9 mouse cellular contexts compared by ENCODE assay signal in the genomic region with DNA sequence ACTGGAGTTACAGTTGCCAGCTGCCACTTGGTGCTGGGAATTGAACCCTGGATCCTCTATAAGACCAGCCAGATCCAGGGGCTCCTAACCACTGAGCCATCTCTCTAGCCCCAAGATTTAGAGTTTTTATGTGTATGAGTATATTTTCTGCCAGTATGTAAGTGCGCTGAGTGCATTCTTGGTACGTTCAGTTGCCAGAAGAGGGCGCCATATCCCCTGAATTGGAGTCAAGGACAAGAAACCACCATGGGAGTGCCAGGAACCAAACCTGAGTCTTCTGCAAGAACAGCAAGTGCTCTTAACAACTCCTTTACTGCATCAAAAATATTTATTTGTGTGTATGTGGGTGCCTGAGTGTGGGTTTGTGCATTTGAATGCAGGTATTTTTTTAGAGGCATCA. TPM values are rescaled to one million over a fixed set of nuclear protein-coding genes. Genes with fewer than 3 reads are reported as not detected.
DNase-seq lines count a peak whose midpoint lies in the region; ATAC-seq and TF ChIP-seq lines count a peak whose summit lies in the region.
"Had no signal": no experiment of that assay in that cellular context is flagged by ENCODE, and none has a peak within 500 bp of the region (broad histone marks: within the 10 kb centered on the region; RNA-seq: fewer than 3 reads in every experiment).

No protein-coding gene starts in this region.

- no peak overlapping the region for H3K9ac ChIP-seq in kidney, postnatal 0 days (ENCODE audit: low read depth, low read length)
- H3K9ac ChIP-seq: limb, embryonic 13.5 days had no signal

- H3K4me1 ChIP-seq in heart, embryonic 10.5 days = 0 out of 2 replicates have a peak, but pooled peaks cover 3% of the 10 kb centered on the region
- no peaks in the 10 kb centered on the region for H3K4me1 ChIP-seq in cortical plate, adult 2 months (ENCODE audit: control insufficient read depth, insufficient read depth, low read length)
- H3K4me1 ChIP-seq in kidney, postnatal 0 days (replicated peaks; ENCODE audit: insufficient read depth, low read length) = no peaks in the 10 kb centered on the region
- H3K4me1 ChIP-seq: limb, embryonic 13.5 days had no signal

- TF ChIP-seq POLR2A in cortical plate, adult 2 months (IDR thresholded peaks at IDR 0.05; ENCODE audit: extremely low read depth, insufficient read depth, low read length) = no peak

- no peak for ATAC-seq in kidney, postnatal 0 days (replicated peaks; ENCODE audit: low FRiP score, low read depth)

- H3K4me2 ChIP-seq in kidney, postnatal 0 days (ENCODE audit: low read length) = no peak overlapping the region
- H3K4me2 ChIP-seq: limb, embryonic 13.5 days had no signal

- peaks cover 10% of the 10 kb centered on the region for H3K36me3 ChIP-seq in heart, embryonic 10.5 days
- H3K36me3 ChIP-seq in kidney, postnatal 0 days (ENCODE audit: insufficient read depth, low read length) = 0 out of 2 replicates have a peak, but pooled peaks cover 5% of the 10 kb centered on the region

- peak; percentile 93 for DNase-seq in heart, adult 11 months
- no peak for DNase-seq in heart, embryonic 10.5 days (ENCODE audit: low spot score)
- DNase-seq in urinary bladder, postnatal 25 days (ENCODE audit: low spot score) = peak; percentile 39
- DNase-seq in urinary bladder, postnatal 10 days (ENCODE audit: low spot score) = no peak
- DNase-seq in kidney, postnatal 0 days (ENCODE audit: low spot score) = peak; percentile 46
- DNase-seq in naive thymus-derived CD4-positive, alpha-beta T cell, adult 2 months (ENCODE audit: low read depth) = peak; percentile 86
- DNase-seq in thymus, postnatal 25 days = peak; percentile 76

- WGBS in heart, embryonic 10.5 days = 17% methylated on average over 3 of the region's 3 CpGs
- 32% methylated on average over 3 of the region's 3 CpGs for WGBS in kidney, postnatal 0 days

- H3K9me3 ChIP-seq in heart, embryonic 10.5 days = no peaks in the 10 kb centered on the region
- no peaks in the 10 kb centered on the region for H3K9me3 ChIP-seq in kidney, postnatal 0 days (replicated peaks; ENCODE audit: low read length)
- H3K9me3 ChIP-seq: limb, embryonic 13.5 days had no signal

- peak; percentile 35 for TF ChIP-seq CTCF in cortical plate, adult 2 months (IDR thresholded peaks at IDR 0.05; ENCODE audit: extremely low read depth, insufficient read depth, low read length)
- peak; percentile 67 for TF ChIP-seq CTCF in kidney, postnatal 0 days (IDR thresholded peaks at IDR 0.05; ENCODE audit: low read depth)

- H3K4me3 ChIP-seq in heart, embryonic 10.5 days = no peak overlapping the region
- H3K4me3 ChIP-seq in cortical plate, adult 2 months (ENCODE audit: insufficient read depth, low read length) = no peak overlapping the region
- H3K4me3 ChIP-seq in kidney, postnatal 0 days (replicated peaks; ENCODE audit: low read depth, low read length) = no peak overlapping the region
- H3K4me3 ChIP-seq: limb, embryonic 13.5 days had no signal

- no peaks in the 10 kb centered on the region for H3K27me3 ChIP-seq in heart, embryonic 10.5 days (ENCODE audit: insufficient read depth, poor library complexity, severe bottlenecking)
- no peaks in the 10 kb centered on the region for H3K27me3 ChIP-seq in kidney, postnatal 0 days (ENCODE audit: insufficient read depth, low read length)
- H3K27me3 ChIP-seq: limb, embryonic 13.5 days had no signal

- H3K27ac ChIP-seq in heart, embryonic 10.5 days = no peak overlapping the region
- H3K27ac ChIP-seq in cortical plate, adult 2 months (ENCODE audit: insufficient read depth, low read length) = no peak overlapping the region
- no peak overlapping the region for H3K27ac ChIP-seq in kidney, postnatal 0 days
- H3K27ac ChIP-seq: limb, embryonic 13.5 days had no signal

RNA-seq across cellular contexts. Expression of a gene that starts 29.4 kb away (rescaled TPM):
- 24.9 and 29.6 TPM in 2 replicates for polyA plus RNA-seq in heart, embryonic 10.5 days (2016; fragmentation: Nextera tagmentation; extraction: Ambion mirVana)
- 21.7 and 23.2 TPM in 2 replicates for polyA plus RNA-seq in cortical plate, adult 2 months (2012; rRNA removed)
- polyA plus RNA-seq in kidney, postnatal 0 days (2015; fragmentation: Nextera tagmentation; extraction: Ambion mirVana) = 19.0 and 21.0 TPM in 2 replicates

RNA-seq across cellular contexts. Expression of a gene that starts 32.7 kb away (rescaled TPM):
- polyA plus RNA-seq in heart, embryonic 10.5 days (2016; fragmentation: Nextera tagmentation; extraction: Ambion mirVana) = 0.16 TPM in 1 of 2 replicates, not detected in the other
- 0.06 TPM in 1 of 2 replicates, not detected in the other for polyA plus RNA-seq in cortical plate, adult 2 months (2012; rRNA removed)
- polyA plus RNA-seq in kidney, postnatal 0 days (2015; fragmentation: Nextera tagmentation; extraction: Ambion mirVana) = 0.17 TPM in 1 of 2 replicates, not detected in the other
- polyA plus RNA-seq: limb, embryonic 13.5 days had no signal

RNA-seq across cellular contexts. Expression of a gene that starts 33.2 kb away (rescaled TPM):
- polyA plus RNA-seq in heart, embryonic 10.5 days (2016; fragmentation: Nextera tagmentation; extraction: Ambion mirVana) = 1.8 and 2.2 TPM in 2 replicates
- polyA plus RNA-seq in cortical plate, adult 2 months (2012; rRNA removed) = 3.8 and 4.3 TPM in 2 replicates
- 8.0 and 8.4 TPM in 2 replicates for polyA plus RNA-seq in kidney, postnatal 0 days (2015; fragmentation: Nextera tagmentation; extraction: Ambion mirVana)

RNA-seq across cellular contexts. Expression of a gene that starts 33.4 kb away (rescaled TPM):
- 3.0 and 4.7 TPM in 2 replicates for polyA plus RNA-seq in heart, embryonic 10.5 days (2016; fragmentation: Nextera tagmentation; extraction: Ambion mirVana)
- polyA plus RNA-seq in cortical plate, adult 2 months (2012; rRNA removed) = 19.8 and 22.5 TPM in 2 replicates
- 14.1 and 15.8 TPM in 2 replicates for polyA plus RNA-seq in kidney, postnatal 0 days (2015; fragmentation: Nextera tagmentation; extraction: Ambion mirVana)

RNA-seq across cellular contexts. Expression of a gene that starts 36.6 kb away (rescaled TPM):
- polyA plus RNA-seq in heart, embryonic 10.5 days (2016; fragmentation: Nextera tagmentation; extraction: Ambion mirVana) = 1.7 and 2.4 TPM in 2 replicates
- polyA plus RNA-seq in cortical plate, adult 2 months (2012; rRNA removed) = 56.7 and 58.2 TPM in 2 replicates
- polyA plus RNA-seq in kidney, postnatal 0 days (2015; fragmentation: Nextera tagmentation; extraction: Ambion mirVana) = 2.7 and 3.3 TPM in 2 replicates

Comparison
In these comparisons a context has a peak if more than half of its experiments do, and no peak if none do; other contexts are left out.
1. DNase-seq: peak in heart, adult 11 months (single experiment), urinary bladder, postnatal 25 days (single experiment), kidney, postnatal 0 days (single experiment), naive thymus-derived CD4-positive, alpha-beta T cell, adult 2 months (single experiment) and thymus, postnatal 25 days (single experiment); none in heart, embryonic 10.5 days (single experiment) and urinary bladder, postnatal 10 days (single experiment).